Mouse (Mus musculus) stomach, postnatal 0 days (tissue): ENCODE data around the gene Rnf212b.

Experiments
- CTCF ChIP-seq: IDR thresholded peaks from 2 replicates; pipeline ENCODE4 v1.5.1; 2016; ENCODE audit warnings: antibody characterized with exemption, low read depth, mild to moderate bottlenecking, moderate library complexity
- EP300 ChIP-seq: optimal IDR thresholded peaks from 2 replicates; pipeline ENCODE3; 2016; ENCODE audit warnings: antibody characterized with exemption

DNA sequence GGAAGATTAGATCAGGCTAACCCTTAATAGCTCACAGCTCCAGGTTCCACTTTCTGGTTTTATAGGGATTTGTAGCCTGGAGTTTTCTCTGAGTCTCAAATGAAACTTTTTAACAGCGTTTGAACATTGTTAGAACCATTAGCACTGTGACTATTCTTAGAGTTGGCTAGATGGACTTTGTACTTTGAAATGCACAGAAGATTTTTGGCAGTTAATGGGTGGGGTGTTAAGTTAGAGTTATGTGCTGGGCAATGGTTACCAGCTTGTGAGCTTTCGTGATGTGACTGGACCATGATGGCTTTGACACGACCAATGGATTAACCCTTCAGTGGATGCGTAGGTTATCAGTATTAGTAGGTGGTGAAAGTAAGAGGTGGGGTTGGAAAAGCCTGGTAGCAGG lies 7.8 kb upstream of the Rnf212b start:
- TF ChIP-seq CTCF (no peak), EP300 (no peak)
